Mouse (Mus musculus): ENCODE data around the gene Chn1. TPM values are rescaled to one million over a fixed set of nuclear protein-coding genes. Genes with fewer than 3 reads are reported as not detected.

Gene Chn1
- polyA plus RNA-seq, 1 experiment: 122 TPM

DNA sequence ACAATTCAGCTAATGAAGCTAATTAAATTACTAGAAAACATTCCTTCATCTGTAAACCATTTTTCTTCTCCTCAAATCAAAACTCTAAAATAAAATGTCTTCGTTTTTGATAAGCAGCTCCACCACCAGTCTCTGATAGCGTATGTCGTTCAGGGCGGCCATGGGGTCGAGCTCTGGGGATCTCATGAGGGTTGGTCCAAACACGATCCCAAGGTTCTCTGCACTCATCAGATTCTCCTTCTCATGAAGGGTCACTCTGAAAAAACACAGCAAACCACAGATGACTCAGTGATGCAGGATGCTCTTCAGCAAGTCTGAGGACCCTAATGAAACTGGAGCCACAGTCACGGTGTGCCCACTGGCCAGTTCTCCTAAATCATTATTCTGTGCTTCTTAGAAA is 162.2 kb downstream of the Chn1 start:
- Histone ChIP-seq H3K27ac (ENCODE audit: control insufficient read depth, insufficient read depth, low read depth, low read length) (no peak overlapping the region), H3K4me1 (ENCODE audit: control insufficient read depth, insufficient read depth, low read length) (no peaks in the 10 kb centered on the region), H3K4me3 (ENCODE audit: control insufficient read depth, low read depth, low read length) (no peak overlapping the region), H3K27me3 (ENCODE audit: control insufficient read depth, insufficient read depth, low read length) (no peaks in the 10 kb centered on the region), H3K36me3 (ENCODE audit: control insufficient read depth, insufficient read depth, low read length) (no peaks in the 10 kb centered on the region)
- TF ChIP-seq CTCF (IDR thresholded peaks at IDR 0.05; ENCODE audit: control insufficient read depth, insufficient read depth, insufficient replicate concordance, low read depth, low read length) (no peak), POLR2A (IDR thresholded peaks at IDR 0.05; ENCODE audit: control insufficient read depth, low read depth, low read length) (no peak)

DNA sequence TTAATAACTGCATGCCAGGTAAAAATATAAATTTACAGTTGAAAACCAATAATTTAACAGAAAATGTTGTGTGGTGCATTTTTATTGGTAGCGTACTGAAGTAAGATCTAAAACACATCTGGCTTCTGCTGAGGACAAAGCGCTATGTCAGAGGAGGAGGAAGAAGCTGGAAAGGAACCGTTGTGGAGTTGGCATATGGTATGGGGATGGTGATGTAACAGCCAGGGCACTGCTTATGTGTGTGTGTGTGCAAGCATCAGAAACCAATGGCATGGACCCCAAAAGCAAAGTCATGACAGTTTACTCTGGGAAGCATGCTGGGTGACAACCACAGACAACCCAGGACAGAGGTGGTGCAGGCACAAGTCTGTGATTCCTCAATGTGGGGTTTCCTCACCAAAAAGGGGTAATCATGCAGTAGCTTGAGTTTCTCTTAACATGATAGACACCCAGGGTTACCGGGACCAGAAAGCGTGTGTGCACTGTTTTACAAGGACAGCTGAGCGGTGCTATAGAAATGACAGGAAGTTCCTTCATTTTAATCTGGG is 162.7 kb downstream of the Chn1 start:
- no peaks in the 10 kb centered on the region for H3K4me1 ChIP-seq (ENCODE audit: control insufficient read depth, insufficient read depth, low read length)
- TF ChIP-seq POLR2A (IDR thresholded peaks at IDR 0.05; ENCODE audit: control insufficient read depth, low read depth, low read length) (no peak), CTCF (IDR thresholded peaks at IDR 0.05; ENCODE audit: control insufficient read depth, insufficient read depth, insufficient replicate concordance, low read depth, low read length) (no peak)
- no peaks in the 10 kb centered on the region for H3K36me3 ChIP-seq (ENCODE audit: control insufficient read depth, insufficient read depth, low read length)
- no peaks in the 10 kb centered on the region for H3K27me3 ChIP-seq (ENCODE audit: control insufficient read depth, insufficient read depth, low read length)
- no peak overlapping the region for H3K4me3 ChIP-seq (ENCODE audit: control insufficient read depth, low read depth, low read length)
- H3K27ac ChIP-seq (ENCODE audit: control insufficient read depth, insufficient read depth, low read depth, low read length): no peak overlapping the region

DNA sequence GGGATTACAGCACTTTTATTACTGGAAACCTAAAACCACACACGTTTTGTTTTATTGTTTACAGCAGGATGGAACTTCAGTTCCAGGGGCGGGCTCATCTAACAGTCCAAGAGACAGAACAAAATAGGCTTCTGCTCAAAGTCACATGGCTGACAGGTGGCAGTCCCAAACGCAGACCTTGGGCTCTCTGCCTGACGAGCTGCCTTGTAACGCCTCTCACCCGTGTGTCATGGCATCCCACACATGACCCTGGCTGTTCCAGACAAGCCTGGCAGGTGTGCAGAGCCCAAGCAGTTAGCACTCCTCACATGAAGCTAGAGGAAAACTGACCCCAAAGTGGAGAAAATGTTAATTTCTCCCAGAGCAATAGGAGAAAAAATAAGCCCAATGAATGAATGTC is 163.3 kb downstream of the Chn1 start:
- TF ChIP-seq POLR2A (IDR thresholded peaks at IDR 0.05; ENCODE audit: control insufficient read depth, low read depth, low read length): no peak
- TF ChIP-seq CTCF (IDR thresholded peaks at IDR 0.05; ENCODE audit: control insufficient read depth, insufficient read depth, insufficient replicate concordance, low read depth, low read length): no peak
- Histone ChIP-seq H3K4me3 (ENCODE audit: control insufficient read depth, low read depth, low read length) (no peak overlapping the region), H3K4me1 (ENCODE audit: control insufficient read depth, insufficient read depth, low read length) (no peaks in the 10 kb centered on the region), H3K36me3 (ENCODE audit: control insufficient read depth, insufficient read depth, low read length) (no peaks in the 10 kb centered on the region), H3K27me3 (ENCODE audit: control insufficient read depth, insufficient read depth, low read length) (no peaks in the 10 kb centered on the region), H3K27ac (ENCODE audit: control insufficient read depth, insufficient read depth, low read depth, low read length) (no peak overlapping the region)

GRCm38 (mm10) chr2:73609724-73610210 is 165.4 kb downstream of the Chn1 start:
- no peak overlapping the region for H3K4me3 ChIP-seq (ENCODE audit: control insufficient read depth, low read depth, low read length)
- no peaks in the 10 kb centered on the region for H3K36me3 ChIP-seq (ENCODE audit: control insufficient read depth, insufficient read depth, low read length)
- no peak overlapping the region for H3K27ac ChIP-seq (ENCODE audit: control insufficient read depth, insufficient read depth, low read depth, low read length)
- no peaks in the 10 kb centered on the region for H3K27me3 ChIP-seq (ENCODE audit: control insufficient read depth, insufficient read depth, low read length)
- TF ChIP-seq POLR2A (IDR thresholded peaks at IDR 0.05; ENCODE audit: control insufficient read depth, low read depth, low read length) (no peak), CTCF (IDR thresholded peaks at IDR 0.05; ENCODE audit: control insufficient read depth, insufficient read depth, insufficient replicate concordance, low read depth, low read length) (no peak)
- H3K4me1 ChIP-seq (ENCODE audit: control insufficient read depth, insufficient read depth, low read length): peaks cover 3% of the 10 kb centered on the region

DNA sequence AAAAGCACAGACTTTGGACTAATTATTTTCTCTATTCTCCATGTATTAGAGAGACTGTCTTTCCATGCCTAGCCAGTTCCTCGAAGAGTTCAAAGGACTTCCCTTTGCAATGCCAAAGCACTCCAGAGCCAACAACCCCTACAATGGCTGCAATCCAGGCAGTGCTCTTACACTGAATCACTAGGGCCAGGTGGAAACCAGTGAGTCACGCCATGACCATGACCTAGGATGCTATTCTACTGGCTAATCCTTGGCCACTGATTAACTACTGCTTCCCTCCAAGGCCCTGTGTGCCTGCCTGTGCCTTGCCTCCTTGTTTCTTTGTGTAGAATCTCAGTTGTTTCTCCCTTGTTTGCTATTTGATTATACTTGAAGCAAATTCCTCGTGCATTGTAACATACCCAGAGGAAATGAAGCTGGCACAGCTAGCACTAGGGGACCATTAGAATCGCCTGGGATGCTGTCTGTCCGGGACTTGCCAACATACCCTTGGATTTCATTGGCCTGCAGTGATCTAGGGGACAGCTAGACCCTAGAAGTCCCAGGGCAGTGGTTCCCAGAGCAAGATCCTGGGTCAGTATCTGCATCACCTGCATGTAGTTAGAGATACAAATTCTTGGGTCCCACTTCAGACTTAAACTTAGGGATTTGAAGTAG is 166.0 kb downstream of the Chn1 start:
- Histone ChIP-seq H3K4me1 (ENCODE audit: control insufficient read depth, insufficient read depth, low read length) (peaks cover 3% of the 10 kb centered on the region), H3K27ac (ENCODE audit: control insufficient read depth, insufficient read depth, low read depth, low read length) (no peak overlapping the region), H3K27me3 (ENCODE audit: control insufficient read depth, insufficient read depth, low read length) (no peaks in the 10 kb centered on the region), H3K36me3 (ENCODE audit: control insufficient read depth, insufficient read depth, low read length) (no peaks in the 10 kb centered on the region), H3K4me3 (ENCODE audit: control insufficient read depth, low read depth, low read length) (no peak overlapping the region)
- TF ChIP-seq POLR2A (IDR thresholded peaks at IDR 0.05; ENCODE audit: control insufficient read depth, low read depth, low read length) (no peak), CTCF (IDR thresholded peaks at IDR 0.05; ENCODE audit: control insufficient read depth, insufficient read depth, insufficient replicate concordance, low read depth, low read length) (no peak)

GRCm38 (mm10) chr2:73608391-73608790 is 166.8 kb downstream of the Chn1 start:
- H3K4me3 ChIP-seq (ENCODE audit: control insufficient read depth, low read depth, low read length): no peak overlapping the region
- peaks cover 3% of the 10 kb centered on the region for H3K4me1 ChIP-seq (ENCODE audit: control insufficient read depth, insufficient read depth, low read length)
- H3K27ac ChIP-seq (ENCODE audit: control insufficient read depth, insufficient read depth, low read depth, low read length): no peak overlapping the region
- no peaks in the 10 kb centered on the region for H3K27me3 ChIP-seq (ENCODE audit: control insufficient read depth, insufficient read depth, low read length)
- TF ChIP-seq CTCF (IDR thresholded peaks at IDR 0.05; ENCODE audit: control insufficient read depth, insufficient read depth, insufficient replicate concordance, low read depth, low read length): no peak
- no peak for TF ChIP-seq POLR2A (IDR thresholded peaks at IDR 0.05; ENCODE audit: control insufficient read depth, low read depth, low read length)
- H3K36me3 ChIP-seq (ENCODE audit: control insufficient read depth, insufficient read depth, low read length): no peaks in the 10 kb centered on the region

DNA sequence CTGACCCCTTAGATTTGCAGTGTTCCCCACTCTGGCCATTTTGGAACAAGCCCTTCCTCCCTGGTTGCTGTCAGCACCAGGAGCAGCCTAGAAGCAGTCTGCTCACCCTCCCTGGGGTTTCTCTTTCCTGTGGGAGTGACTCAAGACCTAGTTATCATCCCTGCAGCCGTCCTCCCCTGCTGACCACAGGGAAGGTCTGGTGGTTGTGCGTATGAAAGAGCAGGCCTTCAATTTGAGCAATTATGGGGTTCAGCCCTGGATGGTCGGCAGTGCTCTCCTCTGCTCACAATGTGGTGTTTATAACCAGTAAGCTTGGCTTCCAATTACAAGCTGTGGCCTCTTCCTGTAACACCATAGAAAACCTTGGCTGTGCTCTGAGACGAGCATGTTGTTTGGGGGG is 167.5 kb downstream of the Chn1 start:
- Histone ChIP-seq H3K27me3 (ENCODE audit: control insufficient read depth, insufficient read depth, low read length) (no peaks in the 10 kb centered on the region), H3K27ac (ENCODE audit: control insufficient read depth, insufficient read depth, low read depth, low read length) (no peak overlapping the region), H3K4me3 (ENCODE audit: control insufficient read depth, low read depth, low read length) (no peak overlapping the region), H3K36me3 (ENCODE audit: control insufficient read depth, insufficient read depth, low read length) (no peaks in the 10 kb centered on the region), H3K4me1 (ENCODE audit: control insufficient read depth, insufficient read depth, low read length) (peaks cover 3% of the 10 kb centered on the region)
- no peak for TF ChIP-seq CTCF (IDR thresholded peaks at IDR 0.05; ENCODE audit: control insufficient read depth, insufficient read depth, insufficient replicate concordance, low read depth, low read length)
- TF ChIP-seq POLR2A (IDR thresholded peaks at IDR 0.05; ENCODE audit: control insufficient read depth, low read depth, low read length): no peak
